Mouse (Mus musculus) myocyte (in vitro differentiated cells): Measurements from ENCODE around the gene Snx25. TPM values are rescaled to one million over a fixed set of nuclear protein-coding genes. Genes with fewer than 3 reads are reported as not detected.

Source experiments
- H3K27me3 ChIP-seq: one replicate; pipeline ENCODE4 v1.6.1; 2011; ENCODE audit not compliant: control insufficient read depth, insufficient read depth, insufficient read length
- H3K36me3 ChIP-seq: one replicate; pipeline ENCODE4 v1.6.1; 2011; ENCODE audit not compliant: control insufficient read depth, insufficient read depth
- H3K4me2 ChIP-seq: one replicate; pipeline ENCODE4 v1.6.1; 2011; ENCODE audit warnings: low read depth, control low read depth
- H3K4me3 ChIP-seq: one replicate; pipeline ENCODE4 v1.5.1; 2011; ENCODE audit warnings: mild to moderate bottlenecking, control low read depth, moderate library complexity
- H3K79me2 ChIP-seq: one replicate; pipeline ENCODE4 v1.6.1; 2011; ENCODE audit not compliant: control insufficient read depth, insufficient read depth
- H3ac ChIP-seq: one replicate; pipeline ENCODE4 v1.6.1; 2011; ENCODE audit not compliant: control insufficient read depth, insufficient read length
- CEBPB ChIP-seq: IDR thresholded peaks from 2 replicates; pipeline ENCODE4 v1.6.1; 2011; ENCODE audit warnings: mild to moderate bottlenecking, moderate library complexity; ENCODE audit not compliant: poor library complexity, insufficient read depth, severe bottlenecking
- E2F4 ChIP-seq: IDR thresholded peaks from one replicate; pipeline ENCODE4 v1.6.1; 2011; ENCODE audit warnings: mild to moderate bottlenecking, control low read depth, moderate library complexity; ENCODE audit not compliant: insufficient read depth
- MAX ChIP-seq: IDR thresholded peaks from one replicate; pipeline ENCODE4 v1.6.1; 2011; ENCODE audit warnings: low read depth, mild to moderate bottlenecking, control low read depth
- MYOD1 ChIP-seq, 3 experiments: IDR thresholded peaks; one replicate each; pipeline ENCODE4 v1.6.1; 2011; ENCODE audit warnings: control low read depth in 2 of 3, low read depth in 2 of 3, mild to moderate bottlenecking in 2 of 3, moderate library complexity in 1 of 3; ENCODE audit not compliant: insufficient read length in 2 of 3, control insufficient read depth in 1 of 3
- MYOG ChIP-seq, 3 experiments: IDR thresholded peaks; one replicate each; pipeline ENCODE4 v1.6.1; 2011; ENCODE audit warnings: control low read depth in 2 of 3, low read depth in 2 of 3, mild to moderate bottlenecking in 2 of 3; ENCODE audit not compliant: insufficient read length in 2 of 3, control insufficient read depth in 1 of 3, insufficient read depth in 1 of 3
- POLR2A ChIP-seq: IDR thresholded peaks from one replicate; pipeline ENCODE4 v1.6.1; 2011; ENCODE audit warnings: low read depth, mild to moderate bottlenecking, control low read depth, moderate library complexity; ENCODE audit not compliant: insufficient read length
- POLR2AphosphoS2 ChIP-seq: IDR thresholded peaks from one replicate; pipeline ENCODE4 v1.6.1; 2011; ENCODE audit warnings: low read depth, control low read depth; ENCODE audit not compliant: insufficient read length
- REST ChIP-seq: IDR thresholded peaks from one replicate; pipeline ENCODE4 v1.6.1; 2011; ENCODE audit warnings: mild to moderate bottlenecking, control low read depth, moderate library complexity; ENCODE audit not compliant: insufficient read depth, insufficient read length
- SRF ChIP-seq: IDR thresholded peaks from one replicate; pipeline ENCODE4 v1.6.1; 2011; ENCODE audit warnings: low read depth; ENCODE audit not compliant: control insufficient read depth, insufficient read length
- TCF12 ChIP-seq: IDR thresholded peaks from one replicate; pipeline ENCODE4 v1.6.1; 2011; ENCODE audit warnings: mild to moderate bottlenecking, control low read depth; ENCODE audit not compliant: poor library complexity, insufficient read depth, severe bottlenecking
- TCF3 ChIP-seq: IDR thresholded peaks from one replicate; pipeline ENCODE4 v1.6.1; 2011; ENCODE audit warnings: low read depth, control low read depth; ENCODE audit not compliant: insufficient read length
- USF1 ChIP-seq: IDR thresholded peaks from one replicate; pipeline ENCODE4 v1.6.1; 2011; ENCODE audit warnings: low read depth, mild to moderate bottlenecking, control low read depth, moderate library complexity
- polyA plus RNA-seq: library from polyadenylated mRNA; unstranded; fragments of >200 nt; fragmentation: generic; extraction: Trizol; gene quantifications from one replicate; pipeline ENCODE4 v1.2.1, GENCODE M21; 2012; ENCODE audit warnings: missing spikeins

The Snx25 gene
- polyA plus RNA-seq, 1 experiment = 4.4 TPM

DNA sequence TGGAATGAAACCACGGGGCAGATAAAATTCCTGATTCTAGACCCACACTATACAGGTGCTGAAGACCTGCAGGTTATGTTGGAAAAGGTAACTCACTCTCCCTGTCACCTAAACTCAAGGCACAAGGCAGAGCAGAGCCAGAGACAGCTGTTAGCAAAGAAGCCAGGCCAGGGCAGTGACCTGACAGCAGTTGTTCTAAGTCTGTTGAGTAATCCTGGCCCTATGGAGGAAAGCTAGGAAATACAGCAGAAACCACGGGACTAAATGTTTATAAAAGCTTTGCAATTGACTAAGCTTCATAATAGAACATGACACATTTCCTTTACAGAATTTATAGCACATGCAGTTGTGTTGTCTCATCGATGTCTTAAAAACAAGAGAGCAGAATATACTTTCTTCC lies 156.4 kb downstream of the Snx25 start:
- Histone ChIP-seq H3K27me3 (no peaks in the 10 kb centered on the region), H3K4me2 (no peak overlapping the region), H3K36me3 (peaks cover 26% of the 10 kb centered on the region), H3ac (no peak overlapping the region), H3K79me2 (no peaks in the 10 kb centered on the region), H3K4me3 (no peak overlapping the region)
- TF ChIP-seq POLR2A (no peak), MYOG (IDR thresholded peaks at IDR 0.05; ENCODE audit: control insufficient read depth in 1 of 3, insufficient read depth in 1 of 3, insufficient read length in 2 of 3, low read depth in 2 of 3) (peak in 1 of 3 experiments; percentile 20), MYOD1 (IDR thresholded peaks at IDR 0.05; ENCODE audit: control insufficient read depth in 1 of 3, insufficient read length in 2 of 3, low read depth in 2 of 3) (peak in 1 of 3 experiments; percentile 20)

DNA sequence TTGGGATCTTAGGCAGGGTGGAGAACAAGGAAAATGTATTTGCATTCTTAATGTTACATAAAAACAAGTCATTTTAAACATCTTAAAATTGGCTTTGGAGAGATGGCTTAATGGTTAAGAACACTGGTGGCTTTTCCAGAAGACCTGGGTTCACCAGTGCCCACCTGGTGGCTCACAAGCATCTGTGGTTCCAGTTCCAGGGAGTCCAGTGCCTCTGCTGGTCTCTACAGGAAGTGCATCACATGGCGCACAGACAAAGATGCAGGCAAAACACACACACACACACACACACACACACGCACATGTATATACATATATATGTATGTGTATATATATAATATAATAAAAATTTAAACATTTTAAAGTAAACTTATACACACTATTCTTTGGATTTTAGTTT lies 157.8 kb downstream of the Snx25 start:
- Histone ChIP-seq H3K4me3 (no peak overlapping the region), H3ac (no peak overlapping the region), H3K36me3 (peaks cover 32% of the 10 kb centered on the region), H3K27me3 (no peaks in the 10 kb centered on the region), H3K79me2 (no peaks in the 10 kb centered on the region), H3K4me2 (no peak overlapping the region)
- TF ChIP-seq MYOG (IDR thresholded peaks at IDR 0.05; ENCODE audit: control insufficient read depth in 1 of 3, insufficient read depth in 1 of 3, insufficient read length in 2 of 3, low read depth in 2 of 3) (no peak), SRF (no peak), E2F4 (no peak), POLR2A (no peak)

DNA sequence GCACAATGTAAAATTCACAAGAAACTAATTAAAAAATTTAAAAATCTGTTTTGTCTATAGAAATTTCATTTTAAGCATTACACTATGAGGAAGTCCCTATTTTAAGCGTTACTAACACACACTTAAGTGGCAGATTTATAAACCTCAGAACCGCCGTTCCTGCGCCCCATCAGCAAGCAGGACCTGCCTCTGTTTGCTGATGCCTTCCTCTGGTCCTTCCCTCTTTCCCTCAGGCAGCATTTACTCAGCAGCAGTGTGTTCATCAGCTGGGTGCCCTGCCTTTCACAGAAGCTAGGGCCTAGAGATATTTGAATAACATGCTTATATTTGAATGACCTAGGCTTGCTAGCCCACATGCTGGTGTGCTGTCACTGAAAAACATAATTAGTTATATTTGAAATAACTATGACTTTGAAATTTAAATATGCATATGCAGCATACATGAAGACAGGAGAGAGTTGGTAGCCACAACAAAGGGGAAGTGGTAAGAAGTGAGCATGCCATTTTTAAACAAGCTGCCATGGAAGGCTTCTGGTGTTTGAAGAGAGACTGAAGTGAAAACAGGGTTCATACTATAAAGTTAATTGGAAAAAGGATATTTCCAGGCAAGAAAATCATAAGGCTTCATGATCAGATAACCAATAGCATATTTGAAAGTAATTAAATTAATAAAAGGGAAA lies 161.2 kb downstream of the Snx25 start:
- no peaks in the 10 kb centered on the region for H3K79me2 ChIP-seq
- TF ChIP-seq REST = no peak
- no peak overlapping the region for H3ac ChIP-seq
- H3K36me3 ChIP-seq = peaks cover 37% of the 10 kb centered on the region
- H3K27me3 ChIP-seq = no peaks in the 10 kb centered on the region
- H3K4me2 ChIP-seq = no peak overlapping the region
- H3K4me3 ChIP-seq = no peak overlapping the region

DNA sequence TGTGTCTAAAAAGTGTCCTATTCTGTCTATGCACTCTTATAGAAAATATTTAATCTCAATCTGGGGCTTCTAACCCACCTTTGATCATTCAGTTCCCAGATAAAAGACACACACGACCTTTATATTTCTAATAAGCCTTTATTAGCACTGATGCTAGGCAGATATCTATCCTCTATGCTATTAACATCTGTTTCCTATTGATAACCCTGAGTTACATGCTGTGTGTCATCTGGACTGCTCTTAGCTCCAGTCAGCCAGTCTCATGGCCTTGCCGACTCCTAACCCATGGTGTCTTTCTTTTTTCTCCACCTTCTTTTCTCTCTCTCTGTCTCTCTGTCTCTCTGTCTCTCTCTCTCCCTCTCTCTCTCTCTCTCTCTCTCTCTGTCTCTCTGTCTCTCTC lies 163.8 kb downstream of the Snx25 start:
- H3K4me3 ChIP-seq = no peak overlapping the region
- no peaks in the 10 kb centered on the region for H3K27me3 ChIP-seq
- no peaks in the 10 kb centered on the region for H3K79me2 ChIP-seq
- H3ac ChIP-seq = no peak overlapping the region
- no peak overlapping the region for H3K4me2 ChIP-seq
- peaks cover 34% of the 10 kb centered on the region for H3K36me3 ChIP-seq
- no peak for TF ChIP-seq MYOG (IDR thresholded peaks at IDR 0.05; ENCODE audit: control insufficient read depth in 1 of 3, insufficient read depth in 1 of 3, insufficient read length in 2 of 3, low read depth in 2 of 3)
- TF ChIP-seq POLR2A = no peak
- TF ChIP-seq MYOD1 (IDR thresholded peaks at IDR 0.05; ENCODE audit: control insufficient read depth in 1 of 3, insufficient read length in 2 of 3, low read depth in 2 of 3) = no peak
- no peak for TF ChIP-seq E2F4
- no peak for TF ChIP-seq SRF
- TF ChIP-seq CEBPB = no peak
- no peak for TF ChIP-seq REST
- no peak for TF ChIP-seq USF1
- TF ChIP-seq TCF12 = no peak
- TF ChIP-seq POLR2AphosphoS2 = no peak
- no peak for TF ChIP-seq TCF3
- no peak for TF ChIP-seq MAX

DNA sequence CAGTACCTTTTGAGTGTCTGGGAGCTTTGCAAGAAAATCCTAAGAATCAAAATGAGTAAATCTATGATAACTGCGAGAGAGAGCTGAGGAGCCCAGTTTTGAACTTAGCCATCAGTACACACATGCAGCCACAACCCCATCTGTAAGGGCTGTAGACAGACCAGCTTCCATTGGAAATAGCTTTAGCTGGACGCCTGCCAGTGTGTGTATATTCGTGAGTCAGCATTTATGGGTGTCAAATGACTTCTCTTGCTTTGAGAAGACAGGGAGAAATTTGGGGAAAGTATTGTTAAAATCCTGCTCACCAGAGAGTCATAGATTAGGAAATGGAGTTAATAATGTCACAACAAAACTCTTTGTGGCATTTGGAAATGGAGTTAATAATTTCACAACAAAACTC lies 165.3 kb downstream of the Snx25 start:
- Histone ChIP-seq H3K27me3 (no peaks in the 10 kb centered on the region), H3K36me3 (peaks cover 33% of the 10 kb centered on the region), H3K4me3 (no peak overlapping the region), H3K79me2 (no peaks in the 10 kb centered on the region), H3ac (no peak overlapping the region), H3K4me2 (no peak overlapping the region)
- TF ChIP-seq SRF = no peak

Other genes with a start within 250 kb of the Snx25 start
- gene Ccdc110, start 217.5 kb downstream of the Snx25 start, polyA plus RNA-seq = not detected
- 0.26 TPM for gene 1700029J07Rik, start 176.9 kb downstream of the Snx25 start, polyA plus RNA-seq
- 17.9 TPM for gene Ufsp2, start 176.6 kb downstream of the Snx25 start, polyA plus RNA-seq
- gene Lrp2bp, start 152.9 kb downstream of the Snx25 start, polyA plus RNA-seq = 0.08 TPM
- gene Ankrd37, start 146.5 kb downstream of the Snx25 start, polyA plus RNA-seq = 5.5 TPM
- 2.9 TPM for gene Cfap97, start 388 bp downstream of the Snx25 start, polyA plus RNA-seq
- gene Slc25a4, start 59.1 kb upstream of the Snx25 start, polyA plus RNA-seq = 368 TPM
- not detected for gene Helt, start 142.5 kb upstream of the Snx25 start, polyA plus RNA-seq